Mouse (Mus musculus): Measurements from ENCODE around the gene Bmp7. TPM values are rescaled to one million over a fixed set of nuclear protein-coding genes. Genes with fewer than 3 reads are reported as not detected.

The Bmp7 gene
- polyA plus RNA-seq, 1 experiment: 15.4 TPM

DNA sequence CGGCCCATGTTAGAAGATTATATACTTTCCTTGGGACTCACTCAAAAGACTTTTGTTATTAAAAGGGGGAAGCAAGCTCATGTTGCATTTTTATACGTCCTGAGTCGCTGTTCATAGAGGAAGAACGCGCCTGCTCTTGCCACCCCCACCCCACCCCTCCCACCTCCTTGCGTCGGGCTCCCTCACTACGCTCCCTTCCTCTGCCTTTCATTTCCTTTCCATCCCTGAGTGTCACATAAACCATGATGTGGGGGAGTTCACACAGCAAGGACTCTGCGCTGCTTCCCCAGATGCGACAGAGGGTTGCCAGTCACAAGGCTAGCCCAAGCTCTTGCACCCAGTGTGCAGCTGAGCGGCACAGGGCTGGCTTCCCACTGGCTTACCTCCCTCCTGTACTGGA lies 88.3 kb downstream of the Bmp7 start:
- no peaks in the 10 kb centered on the region for H3K36me3 ChIP-seq (ENCODE audit: control insufficient read depth, insufficient read depth, low read length, poor library complexity, severe bottlenecking)
- H3K9me3 ChIP-seq (replicated peaks; ENCODE audit: control insufficient read depth, insufficient read depth, low read length, poor library complexity, severe bottlenecking): no peaks in the 10 kb centered on the region
- no peak for TF ChIP-seq POLR2A (IDR thresholded peaks at IDR 0.05; ENCODE audit: insufficient read depth, low read length)
- TF ChIP-seq CTCF (IDR thresholded peaks at IDR 0.05; ENCODE audit: low read depth, low read length): no peak
- no peak for TF ChIP-seq EP300 (IDR thresholded peaks at IDR 0.05; ENCODE audit: insufficient read depth, low read depth, low read length)
- H3K27ac ChIP-seq (ENCODE audit: insufficient read depth, low read length): no peak overlapping the region
- H3K9ac ChIP-seq (ENCODE audit: low read depth, poor library complexity, severe bottlenecking): no peak overlapping the region
- H3K4me3 ChIP-seq (ENCODE audit: low read depth, low read length): no peak overlapping the region
- H3K4me1 ChIP-seq (ENCODE audit: control insufficient read depth, insufficient read depth, low read length): no peaks in the 10 kb centered on the region
- no peaks in the 10 kb centered on the region for H3K27me3 ChIP-seq (ENCODE audit: control insufficient read depth, insufficient read depth, low read length, poor library complexity, severe bottlenecking)

DNA sequence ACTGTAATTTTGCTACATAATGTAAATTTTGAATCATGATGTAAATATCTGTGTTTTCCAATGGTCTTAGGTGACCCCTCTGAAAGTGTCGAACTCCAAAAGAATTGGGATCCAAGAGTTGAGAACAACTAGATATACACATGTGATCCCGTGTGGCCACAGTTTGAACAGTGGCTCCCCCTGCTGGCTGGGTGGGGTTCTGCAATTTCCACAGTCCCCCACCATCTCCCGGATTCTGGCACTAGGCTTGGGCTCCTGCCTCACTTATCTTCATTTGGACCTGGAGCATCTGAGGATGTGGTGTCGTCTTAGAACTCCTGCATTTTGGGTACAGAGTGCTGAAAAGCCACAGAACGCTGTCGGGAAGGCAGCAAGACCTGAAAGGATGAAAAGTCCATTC lies 91.9 kb downstream of the Bmp7 start:
- TF ChIP-seq POLR2A (IDR thresholded peaks at IDR 0.05; ENCODE audit: insufficient read depth, low read length): no peak
- peak; percentile 85 for TF ChIP-seq CTCF (IDR thresholded peaks at IDR 0.05; ENCODE audit: low read depth, low read length)
- no peak overlapping the region for H3K27ac ChIP-seq (ENCODE audit: insufficient read depth, low read length)
- no peaks in the 10 kb centered on the region for H3K4me1 ChIP-seq (ENCODE audit: control insufficient read depth, insufficient read depth, low read length)
- no peaks in the 10 kb centered on the region for H3K36me3 ChIP-seq (ENCODE audit: control insufficient read depth, insufficient read depth, low read length, poor library complexity, severe bottlenecking)
- no peaks in the 10 kb centered on the region for H3K9me3 ChIP-seq (replicated peaks; ENCODE audit: control insufficient read depth, insufficient read depth, low read length, poor library complexity, severe bottlenecking)
- no peak overlapping the region for H3K9ac ChIP-seq (ENCODE audit: low read depth, poor library complexity, severe bottlenecking)
- no peak overlapping the region for H3K4me3 ChIP-seq (ENCODE audit: low read depth, low read length)
- no peaks in the 10 kb centered on the region for H3K27me3 ChIP-seq (ENCODE audit: control insufficient read depth, insufficient read depth, low read length, poor library complexity, severe bottlenecking)

DNA sequence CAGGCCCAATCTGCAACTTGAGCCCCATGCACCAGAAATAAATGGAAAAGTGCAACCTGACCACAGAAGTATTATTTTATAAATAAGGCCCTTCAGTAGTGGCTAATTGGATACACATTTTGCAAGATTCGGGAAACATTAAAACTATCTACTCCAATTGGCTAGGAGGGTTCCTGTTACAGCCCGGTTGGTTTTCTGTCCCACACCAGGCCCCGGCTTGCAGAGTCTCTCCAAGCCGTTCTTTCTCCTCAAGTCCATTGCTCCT lies 93.9 kb downstream of the Bmp7 start:
- Histone ChIP-seq H3K4me3 (ENCODE audit: low read depth, low read length) (no peak overlapping the region), H3K9me3 (replicated peaks; ENCODE audit: control insufficient read depth, insufficient read depth, low read length, poor library complexity, severe bottlenecking) (no peaks in the 10 kb centered on the region), H3K9ac (ENCODE audit: low read depth, poor library complexity, severe bottlenecking) (no peak overlapping the region), H3K36me3 (ENCODE audit: control insufficient read depth, insufficient read depth, low read length, poor library complexity, severe bottlenecking) (no peaks in the 10 kb centered on the region), H3K27ac (ENCODE audit: insufficient read depth, low read length) (no peak overlapping the region), H3K4me1 (ENCODE audit: control insufficient read depth, insufficient read depth, low read length) (no peaks in the 10 kb centered on the region), H3K27me3 (ENCODE audit: control insufficient read depth, insufficient read depth, low read length, poor library complexity, severe bottlenecking) (no peaks in the 10 kb centered on the region)
- TF ChIP-seq EP300 (IDR thresholded peaks at IDR 0.05; ENCODE audit: insufficient read depth, low read depth, low read length): no peak
- no peak for TF ChIP-seq CTCF (IDR thresholded peaks at IDR 0.05; ENCODE audit: low read depth, low read length)
- no peak for TF ChIP-seq POLR2A (IDR thresholded peaks at IDR 0.05; ENCODE audit: insufficient read depth, low read length)

DNA sequence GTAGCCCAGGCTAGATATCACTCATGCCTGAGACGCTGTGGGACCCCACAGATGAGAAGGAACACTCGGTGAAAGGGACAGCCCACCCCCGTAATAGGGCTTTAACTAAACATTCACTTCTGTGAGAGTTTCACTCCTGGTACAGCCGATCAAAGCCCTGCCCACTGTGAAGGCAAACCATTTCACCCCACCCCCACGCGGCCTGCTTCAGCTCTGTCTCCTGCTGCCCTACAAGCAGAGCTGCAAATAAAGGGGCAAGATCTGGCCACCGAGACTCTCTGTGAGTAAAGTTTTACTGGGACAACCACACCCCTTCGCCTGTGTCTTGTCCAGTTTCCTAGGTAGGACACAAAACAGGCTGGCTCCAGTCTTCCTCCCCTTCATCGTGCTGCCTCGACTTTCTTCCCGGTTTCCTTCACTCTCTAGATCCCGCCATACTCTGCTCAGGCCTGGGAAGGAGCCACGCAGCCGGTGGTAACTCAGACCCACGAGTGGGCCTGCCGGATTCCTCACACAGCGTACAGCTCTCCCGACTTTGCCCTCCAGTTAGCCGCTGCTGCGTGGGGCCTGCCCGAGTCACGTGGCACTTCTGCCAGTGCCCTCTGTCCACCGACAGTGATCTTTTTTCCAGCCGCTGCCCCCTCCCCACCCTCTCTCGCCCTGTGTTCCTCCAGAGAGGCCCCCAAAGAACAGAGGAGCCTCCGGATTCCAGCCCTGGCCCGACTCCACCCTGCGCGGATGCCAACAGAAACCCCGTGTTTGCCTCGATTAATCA lies 94.4 kb downstream of the Bmp7 start:
- Histone ChIP-seq H3K4me1 (ENCODE audit: control insufficient read depth, insufficient read depth, low read length) (no peaks in the 10 kb centered on the region), H3K9ac (ENCODE audit: low read depth, poor library complexity, severe bottlenecking) (no peak overlapping the region), H3K27ac (ENCODE audit: insufficient read depth, low read length) (no peak overlapping the region), H3K36me3 (ENCODE audit: control insufficient read depth, insufficient read depth, low read length, poor library complexity, severe bottlenecking) (no peaks in the 10 kb centered on the region), H3K27me3 (ENCODE audit: control insufficient read depth, insufficient read depth, low read length, poor library complexity, severe bottlenecking) (no peaks in the 10 kb centered on the region), H3K9me3 (replicated peaks; ENCODE audit: control insufficient read depth, insufficient read depth, low read length, poor library complexity, severe bottlenecking) (no peaks in the 10 kb centered on the region), H3K4me3 (ENCODE audit: low read depth, low read length) (no peak overlapping the region)
- no peak for TF ChIP-seq EP300 (IDR thresholded peaks at IDR 0.05; ENCODE audit: insufficient read depth, low read depth, low read length)

DNA sequence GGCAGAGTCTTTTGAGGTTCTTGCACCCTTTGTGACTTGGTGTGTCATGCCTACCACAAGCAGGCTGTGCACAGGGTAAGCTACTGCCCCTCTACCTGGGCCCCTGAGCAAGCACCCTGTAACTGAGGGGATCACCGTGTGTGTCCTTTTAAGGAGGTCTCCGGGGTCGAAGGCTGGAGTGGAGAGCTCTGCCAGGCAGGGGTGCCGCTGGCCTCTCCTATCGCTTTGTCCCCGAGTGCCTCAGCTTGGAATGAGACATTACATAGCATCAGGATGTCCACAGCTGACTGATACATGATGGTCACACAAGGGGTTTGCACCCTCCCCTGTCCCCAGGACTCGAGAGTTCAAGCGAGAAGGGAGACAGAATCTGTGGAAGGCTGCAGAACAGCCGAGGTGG lies 96.2 kb downstream of the Bmp7 start:
- H3K27me3 ChIP-seq (ENCODE audit: control insufficient read depth, insufficient read depth, low read length, poor library complexity, severe bottlenecking): no peaks in the 10 kb centered on the region
- no peaks in the 10 kb centered on the region for H3K36me3 ChIP-seq (ENCODE audit: control insufficient read depth, insufficient read depth, low read length, poor library complexity, severe bottlenecking)
- TF ChIP-seq CTCF (IDR thresholded peaks at IDR 0.05; ENCODE audit: low read depth, low read length) (no peak), POLR2A (IDR thresholded peaks at IDR 0.05; ENCODE audit: insufficient read depth, low read length) (no peak), EP300 (IDR thresholded peaks at IDR 0.05; ENCODE audit: insufficient read depth, low read depth, low read length) (no peak)
- H3K9me3 ChIP-seq (replicated peaks; ENCODE audit: control insufficient read depth, insufficient read depth, low read length, poor library complexity, severe bottlenecking): no peaks in the 10 kb centered on the region
- no peak overlapping the region for H3K9ac ChIP-seq (ENCODE audit: low read depth, poor library complexity, severe bottlenecking)
- H3K4me1 ChIP-seq (ENCODE audit: control insufficient read depth, insufficient read depth, low read length): no peaks in the 10 kb centered on the region
- no peak overlapping the region for H3K4me3 ChIP-seq (ENCODE audit: low read depth, low read length)
- no peak overlapping the region for H3K27ac ChIP-seq (ENCODE audit: insufficient read depth, low read length)

DNA sequence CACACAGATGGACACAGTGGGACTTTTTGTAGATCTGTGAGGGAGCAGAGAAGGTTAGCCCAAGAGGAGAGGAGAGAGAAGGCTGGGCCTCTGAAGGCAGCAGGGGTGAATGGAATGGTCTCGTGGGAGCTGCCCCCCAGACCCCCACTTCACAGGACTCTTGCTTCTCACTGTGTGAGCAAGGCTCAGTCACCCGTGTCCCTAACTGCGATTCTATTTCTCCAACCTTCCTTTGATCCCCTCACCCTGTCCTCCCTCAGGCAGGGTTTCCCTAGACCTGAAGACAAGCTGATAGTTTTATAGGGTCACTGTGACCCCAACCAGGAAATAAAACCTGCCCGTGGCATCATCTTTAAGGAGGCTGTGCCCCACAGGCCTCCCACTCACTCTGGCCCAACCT lies 97.8 kb downstream of the Bmp7 start:
- TF ChIP-seq CTCF (IDR thresholded peaks at IDR 0.05; ENCODE audit: low read depth, low read length): no peak
- no peak for TF ChIP-seq POLR2A (IDR thresholded peaks at IDR 0.05; ENCODE audit: insufficient read depth, low read length)
- TF ChIP-seq EP300 (IDR thresholded peaks at IDR 0.05; ENCODE audit: insufficient read depth, low read depth, low read length): no peak
- Histone ChIP-seq H3K9me3 (replicated peaks; ENCODE audit: control insufficient read depth, insufficient read depth, low read length, poor library complexity, severe bottlenecking) (no peaks in the 10 kb centered on the region), H3K36me3 (ENCODE audit: control insufficient read depth, insufficient read depth, low read length, poor library complexity, severe bottlenecking) (no peaks in the 10 kb centered on the region), H3K27ac (ENCODE audit: insufficient read depth, low read length) (no peak overlapping the region), H3K9ac (ENCODE audit: low read depth, poor library complexity, severe bottlenecking) (no peak overlapping the region), H3K27me3 (ENCODE audit: control insufficient read depth, insufficient read depth, low read length, poor library complexity, severe bottlenecking) (no peaks in the 10 kb centered on the region), H3K4me3 (ENCODE audit: low read depth, low read length) (no peak overlapping the region), H3K4me1 (ENCODE audit: control insufficient read depth, insufficient read depth, low read length) (no peaks in the 10 kb centered on the region)

All from ES-Bruce4 (cell line).